Mouse (Mus musculus): ENCODE data around the gene Wnt16.

The Wnt16 gene

DNA sequence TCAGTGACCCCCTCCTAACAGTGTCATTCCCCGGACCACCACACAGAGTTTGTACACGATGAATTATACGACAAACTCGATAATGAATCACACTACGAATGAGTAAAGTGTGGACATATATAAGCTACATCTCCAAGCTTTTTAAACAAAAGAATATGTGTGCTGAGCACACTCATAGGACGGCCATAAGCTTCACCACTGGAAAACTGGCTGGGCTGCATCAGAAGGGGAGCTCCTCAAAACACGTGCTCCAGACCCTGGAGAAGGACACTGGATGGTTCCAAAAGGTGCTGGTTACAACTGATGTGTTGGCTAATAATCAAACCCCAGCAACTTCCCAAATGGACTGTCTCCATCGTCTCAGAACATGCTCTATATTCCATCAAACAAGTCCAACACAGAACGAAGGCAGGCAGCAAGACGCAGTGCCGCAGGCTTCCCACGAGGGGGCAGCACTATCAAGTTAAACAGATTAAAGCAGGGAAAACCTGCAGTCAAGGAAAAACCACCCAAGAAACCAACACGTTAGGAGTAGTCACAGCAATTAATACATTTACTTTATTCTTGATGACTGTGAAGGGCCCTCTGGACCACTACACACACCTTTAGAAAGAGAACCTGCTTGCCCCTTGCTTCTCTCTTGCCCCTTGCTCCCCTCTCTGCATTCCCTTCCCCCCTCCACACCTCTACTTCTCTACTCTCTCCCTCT is 37.5 kb downstream of the Wnt16 start:
- DNase-seq (ENCODE audit: low read depth, low spot score) = peak; percentile 61

DNA sequence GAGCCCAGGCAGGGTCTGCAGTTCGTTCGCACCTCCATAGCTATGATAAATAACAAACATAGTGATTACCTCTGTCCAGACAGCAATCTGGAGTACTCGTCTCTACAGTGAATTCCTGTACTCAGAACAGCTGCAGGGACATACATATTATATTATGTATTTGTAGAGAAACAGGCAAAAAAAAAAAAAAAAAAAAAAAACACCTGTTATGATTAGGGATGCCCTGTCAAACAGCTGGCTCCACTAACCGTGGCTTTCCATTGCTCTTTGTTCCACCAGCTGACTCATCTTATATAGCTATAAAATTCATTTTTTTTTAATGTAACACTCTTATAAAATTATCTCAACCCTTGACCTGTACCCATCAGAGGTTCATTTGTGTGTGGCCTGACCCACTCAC is 38.3 kb downstream of the Wnt16 start:
- no peak for DNase-seq (ENCODE audit: low read depth, low spot score)

DNA sequence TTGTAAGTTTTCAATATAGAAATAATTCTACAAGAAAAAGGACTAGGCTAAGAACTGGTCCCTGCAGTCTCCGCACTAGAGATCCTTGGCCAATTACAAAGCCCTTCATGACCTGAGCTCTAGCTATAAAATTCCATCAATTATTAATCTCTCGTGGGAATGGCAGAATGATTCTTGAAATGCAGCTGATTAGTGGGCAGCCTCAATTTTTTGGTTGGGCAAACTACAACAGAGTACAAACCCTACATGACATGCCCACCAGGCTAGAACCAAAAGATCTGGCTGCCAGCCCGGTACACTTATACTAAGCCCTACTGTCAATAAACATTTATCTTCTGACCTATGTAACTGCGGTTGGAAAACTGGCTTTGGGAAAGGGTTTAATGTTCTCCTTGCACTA is 39.1 kb downstream of the Wnt16 start:
- no peak for DNase-seq (ENCODE audit: low read depth, low spot score)

DNA sequence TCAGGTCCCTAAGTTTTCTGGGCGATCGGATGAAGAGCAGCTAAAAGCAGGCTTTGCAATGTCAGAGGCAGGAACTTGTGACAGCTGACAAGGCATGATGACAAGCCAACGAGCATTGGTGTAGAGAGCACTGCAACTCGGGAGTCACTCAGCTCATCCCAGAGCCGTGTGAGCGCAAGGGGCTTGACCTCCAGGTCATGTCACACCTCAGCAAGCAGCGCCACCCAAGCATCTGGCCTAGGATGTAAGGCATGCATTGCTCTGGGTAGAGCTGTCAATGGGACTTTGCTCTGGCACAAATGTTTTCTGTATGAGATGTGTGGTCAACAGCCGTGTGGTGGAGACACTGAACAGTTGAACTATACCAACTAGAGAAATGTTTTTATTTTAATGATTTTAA is 39.9 kb downstream of the Wnt16 start:
- no peak for DNase-seq (ENCODE audit: low read depth, low spot score)

DNA sequence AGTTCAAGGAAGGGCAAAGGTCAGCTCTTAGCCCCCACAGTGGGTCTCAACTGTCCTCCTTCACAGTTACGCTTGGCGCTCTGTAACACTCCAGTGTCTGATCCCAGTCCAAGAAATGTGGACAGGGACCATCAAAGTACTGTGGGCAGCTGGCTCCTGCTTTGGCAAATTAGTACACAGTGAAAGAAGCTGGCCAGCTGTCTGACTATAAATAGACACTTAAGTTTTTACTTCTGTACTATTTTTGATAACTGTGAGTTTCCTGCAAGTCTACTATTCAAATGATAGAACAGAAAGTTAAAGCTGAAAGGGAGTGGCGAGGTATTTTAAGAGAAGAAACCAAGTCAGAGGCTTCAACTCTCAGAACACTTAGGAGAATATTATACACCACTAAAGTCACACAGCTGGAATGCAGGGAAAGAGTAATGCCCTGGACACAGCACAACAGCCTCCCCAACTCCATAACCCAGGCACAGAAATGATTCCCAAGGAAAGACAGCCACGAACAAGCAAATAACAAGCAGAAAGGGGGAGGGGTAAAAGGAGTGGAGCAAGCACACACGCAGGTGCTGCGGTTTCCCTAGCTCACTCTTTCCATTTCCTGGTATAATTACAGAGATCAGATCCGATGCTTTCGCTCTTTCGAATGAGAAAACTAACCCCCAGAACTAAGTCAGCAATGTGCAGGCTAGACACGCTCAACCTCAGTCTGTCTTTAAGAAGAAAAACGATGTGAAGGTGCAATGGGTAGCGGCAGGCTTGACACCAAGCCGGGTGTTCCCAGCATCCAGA is 42.3 kb downstream of the Wnt16 start:
- no peak for DNase-seq (ENCODE audit: low read depth, low spot score)

DNA sequence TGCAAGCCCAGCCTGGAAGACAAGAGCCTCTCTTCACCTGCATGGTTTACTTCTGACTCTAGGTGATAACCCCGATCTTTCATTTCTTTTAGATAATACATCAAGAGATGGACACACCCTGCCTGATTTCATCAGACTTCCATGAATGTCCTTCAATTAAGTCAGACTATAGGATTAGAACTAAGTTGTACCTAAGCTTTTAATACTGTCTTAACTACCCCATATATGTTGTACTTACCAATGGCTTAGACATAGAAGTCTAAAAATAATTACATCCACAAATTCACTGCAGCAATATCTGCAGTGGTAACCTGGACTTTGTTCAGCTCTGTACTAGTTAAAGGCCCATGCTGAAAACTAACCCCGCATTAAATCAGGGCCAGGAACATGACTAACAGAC is 44.5 kb downstream of the Wnt16 start:
- no peak for DNase-seq (ENCODE audit: low read depth, low spot score)

DNA sequence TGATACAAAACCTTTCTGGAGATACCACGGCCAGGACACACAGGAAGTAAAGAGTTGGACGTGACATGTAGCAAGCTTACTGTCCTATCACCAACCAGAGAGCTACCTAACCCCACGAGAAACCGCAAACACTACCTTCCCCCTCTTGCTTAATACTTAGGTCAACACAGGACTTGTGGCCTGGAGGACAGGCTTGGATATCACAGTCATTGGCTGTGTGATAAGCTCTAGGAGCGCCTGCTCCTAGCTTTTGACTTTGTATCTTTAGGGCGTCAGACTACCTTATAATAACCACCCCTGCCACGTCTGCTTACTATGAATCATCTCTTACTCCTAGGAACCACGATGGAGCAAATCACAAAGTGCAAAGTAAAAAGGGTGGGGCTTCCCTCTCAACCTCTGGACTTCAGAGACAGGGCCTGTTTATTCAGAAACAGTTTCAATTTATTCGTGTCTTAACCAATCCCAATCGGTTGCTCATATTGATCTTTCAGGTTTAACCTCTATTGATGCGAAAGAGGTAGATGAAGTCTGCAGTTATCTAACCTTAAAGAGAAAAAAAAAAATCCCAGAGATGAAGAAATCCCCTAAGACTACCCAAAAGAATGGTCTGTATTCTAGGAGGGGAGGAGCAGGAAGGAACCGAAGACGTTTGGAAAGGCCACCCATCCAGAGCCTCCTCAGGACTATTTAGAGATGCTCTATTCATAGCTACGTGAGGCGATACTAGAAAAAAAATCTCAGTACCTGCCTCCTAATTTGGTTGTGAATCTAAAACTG is 51.9 kb downstream of the Wnt16 start:
- DNase-seq (ENCODE audit: low read depth, low spot score) = no peak

DNA sequence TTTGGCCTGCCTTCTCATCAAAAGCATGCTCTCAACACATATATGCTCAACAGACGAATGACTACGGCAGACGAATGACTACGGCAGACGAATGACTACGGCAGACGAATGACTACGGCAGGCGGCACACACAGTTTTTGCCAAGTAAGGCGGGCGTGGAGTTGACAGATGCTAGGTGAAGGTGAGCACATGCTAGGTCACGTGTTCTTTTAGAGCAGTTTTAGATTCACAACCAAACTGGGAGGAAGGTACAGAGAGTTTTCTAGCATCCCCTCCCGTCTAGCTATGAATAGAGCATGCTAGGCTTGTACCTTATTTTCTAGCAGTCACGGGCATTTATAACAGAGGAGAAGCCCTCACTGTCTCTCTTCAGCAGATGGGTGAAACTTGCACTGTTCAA is 52.8 kb downstream of the Wnt16 start:
- no peak for DNase-seq (ENCODE audit: low read depth, low spot score)

DNA sequence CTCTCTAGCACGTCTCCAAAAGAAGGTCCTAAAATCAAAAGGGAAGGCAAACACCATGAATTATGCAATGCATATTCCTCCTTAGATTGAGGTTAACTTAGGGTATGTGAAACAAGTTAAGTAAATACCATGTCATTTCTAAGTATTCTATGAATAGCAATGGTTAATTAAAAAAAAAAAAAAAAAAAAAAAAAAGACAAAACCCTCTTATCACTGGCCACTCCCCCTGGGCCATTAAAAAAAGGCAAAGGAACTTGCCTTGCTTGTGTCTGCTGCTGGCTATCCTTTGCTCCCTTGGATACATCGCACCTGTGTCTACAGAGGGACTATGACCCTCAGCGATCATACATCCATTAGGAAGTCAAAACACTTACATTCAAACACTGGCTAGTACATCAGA is 55.3 kb downstream of the Wnt16 start:
- no peak for DNase-seq (ENCODE audit: low read depth, low spot score)

DNA sequence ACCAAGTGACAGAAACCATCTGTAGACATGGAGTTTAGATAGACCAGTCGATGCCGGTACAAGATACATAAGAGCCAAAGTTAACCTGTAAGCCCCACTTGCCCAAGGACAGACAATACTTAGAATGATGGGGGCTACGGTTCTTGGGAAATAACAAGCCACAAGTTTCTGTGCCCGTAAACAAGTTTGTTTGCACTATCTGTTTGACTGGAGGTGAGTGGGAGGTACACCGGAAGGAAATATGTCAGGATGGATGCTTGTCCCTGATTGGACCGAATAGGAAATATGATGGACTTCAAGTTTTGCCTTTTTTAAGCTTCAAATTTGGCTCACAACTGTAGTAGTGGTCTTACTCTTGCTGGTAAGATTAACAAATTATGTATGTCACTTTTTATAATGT is 55.7 kb downstream of the Wnt16 start:
- DNase-seq (ENCODE audit: low read depth, low spot score) = no peak

DNA sequence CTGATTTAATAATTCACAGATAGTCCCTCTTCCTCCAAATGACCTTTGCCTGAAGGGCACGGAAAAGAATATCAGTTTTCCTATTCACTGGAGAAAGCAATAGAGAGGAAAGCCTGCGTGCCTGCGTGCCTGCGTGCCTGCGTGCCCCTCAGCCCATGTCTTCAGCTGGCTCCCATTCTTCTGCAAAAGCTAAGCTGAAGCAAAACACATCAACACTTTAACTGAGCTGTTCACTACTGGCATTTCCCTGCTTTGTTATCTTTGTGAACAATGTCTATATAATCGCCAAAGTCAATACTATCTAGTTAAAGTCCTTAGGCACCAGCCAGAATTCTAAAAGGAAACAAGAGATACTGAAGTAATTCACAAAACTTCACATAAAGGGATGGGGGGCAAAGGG is 56.4 kb downstream of the Wnt16 start:
- DNase-seq (ENCODE audit: low read depth, low spot score) = no peak

DNA sequence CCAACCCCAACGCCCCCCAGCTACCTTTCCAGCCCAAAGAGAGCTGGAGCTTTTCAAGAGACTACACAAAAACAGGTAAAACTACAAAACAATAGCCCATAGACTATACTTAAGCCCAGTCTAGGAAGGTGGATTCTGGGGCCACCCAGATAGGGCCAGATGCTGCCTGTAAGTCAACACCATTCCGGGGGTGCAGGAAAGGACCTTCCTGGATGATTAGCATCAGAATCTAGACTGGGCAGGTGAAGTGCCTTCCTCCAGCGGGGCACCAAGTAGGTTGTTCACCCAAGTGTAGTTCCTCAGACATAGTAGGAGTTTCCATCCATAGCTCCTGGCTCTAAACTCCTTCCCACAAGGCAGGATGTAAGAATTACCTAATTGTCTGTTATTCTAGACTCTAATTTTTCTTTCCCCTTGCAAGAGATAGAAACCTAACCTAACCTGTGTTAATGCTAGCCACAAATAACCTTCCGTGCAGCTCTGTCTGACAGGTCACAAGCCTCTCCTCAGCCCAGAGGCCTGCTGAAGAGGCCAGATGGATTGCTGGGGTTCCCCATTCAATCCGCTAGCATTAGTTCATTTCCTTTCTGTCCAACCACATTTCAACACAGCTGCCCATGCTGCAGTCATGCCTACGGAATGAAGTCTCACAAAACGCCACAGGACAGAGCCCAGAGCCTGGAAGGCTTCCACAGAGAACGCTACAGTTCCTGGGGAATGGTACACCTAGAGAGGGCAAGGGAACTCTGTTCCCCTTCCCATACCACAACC is 59.3 kb downstream of the Wnt16 start:
- no peak for DNase-seq (ENCODE audit: low read depth, low spot score)

Measured in retina, postnatal 7 days (tissue).